8 mouse cellular contexts compared by ENCODE assay signal in genomic region chr3:58577067-58577503, GRCm38 (mm10). TPM values are rescaled to one million over a fixed set of nuclear protein-coding genes. Genes with fewer than 3 reads are reported as not detected.
DNase-seq lines count a peak whose midpoint lies in the region; ATAC-seq and TF ChIP-seq lines count a peak whose summit lies in the region.

No protein-coding gene starts in this region.

- ATAC-seq in kidney, embryonic 15.5 days (replicated peaks; ENCODE audit: low FRiP score) = peak; percentile 90
- peak; percentile 80 for ATAC-seq in liver, embryonic 16.5 days (ENCODE audit: low read depth)
- peak; percentile 84 for ATAC-seq in neural tube, embryonic 15.5 days (ENCODE audit: low FRiP score)

- no peaks in the 10 kb centered on the region for H3K27me3 ChIP-seq in testis, adult 2 months (ENCODE audit: control insufficient read depth, insufficient read depth, low read length)
- no peaks in the 10 kb centered on the region for H3K27me3 ChIP-seq in kidney, embryonic 15.5 days
- no peaks in the 10 kb centered on the region for H3K27me3 ChIP-seq in liver, embryonic 16.5 days (ENCODE audit: control insufficient read depth, insufficient read depth, low read depth, low read length)
- no peaks in the 10 kb centered on the region for H3K27me3 ChIP-seq in neural tube, embryonic 15.5 days (replicated peaks)

- H3K36me3 ChIP-seq in testis, adult 2 months (ENCODE audit: control insufficient read depth, insufficient read depth, low read length) = no peaks in the 10 kb centered on the region; the same call in 1 of the 2 replicates
- peaks cover 21% of the 10 kb centered on the region for H3K36me3 ChIP-seq in kidney, embryonic 15.5 days
- peaks cover 9% of the 10 kb centered on the region; the same call in 1 of the 2 replicates for H3K36me3 ChIP-seq in liver, embryonic 16.5 days (ENCODE audit: control insufficient read depth, insufficient read depth)
- H3K36me3 ChIP-seq in neural tube, embryonic 15.5 days = peaks cover 3% of the 10 kb centered on the region; the same call in 1 of the 2 replicates

- H3K9me3 ChIP-seq in kidney, embryonic 15.5 days (replicated peaks) = no peaks in the 10 kb centered on the region
- H3K9me3 ChIP-seq in liver, embryonic 16.5 days (replicated peaks; ENCODE audit: control insufficient read depth, low read length) = no peaks in the 10 kb centered on the region
- no peaks in the 10 kb centered on the region for H3K9me3 ChIP-seq in neural tube, embryonic 15.5 days (replicated peaks)

- no peak for DNase-seq in testis, postnatal 10 days (ENCODE audit: low spot score)
- DNase-seq in c-Kit-positive CD71-negative TER-119-negative erythroid progenitor cells, embryonic 14.5 days (ENCODE audit: low read depth) = peak; percentile 16
- DNase-seq in frontal cortex, postnatal 36 days (ENCODE audit: low spot score in 2 of 2) = peak; percentile 39 to 41
- no peak for DNase-seq in cerebellum, adult 9-10 months

- TF ChIP-seq POLR2A in testis, adult 2 months (IDR thresholded peaks at IDR 0.05; ENCODE audit: control insufficient read depth, low read depth, low read length) = no peak

- H3K9ac ChIP-seq in kidney, embryonic 15.5 days = peak overlapping the region; percentile 97
- H3K9ac ChIP-seq in liver, embryonic 16.5 days (ENCODE audit: low read depth, low read length) = peak overlapping the region; percentile 100
- peak overlapping the region; percentile 100 for H3K9ac ChIP-seq in neural tube, embryonic 15.5 days (replicated peaks)

- peak overlapping the region; percentile 93 for H3K27ac ChIP-seq in testis, adult 2 months (ENCODE audit: control insufficient read depth, insufficient read depth, low read depth, low read length)
- peak overlapping the region; percentile 100 for H3K27ac ChIP-seq in kidney, embryonic 15.5 days
- peak overlapping the region; percentile 98 for H3K27ac ChIP-seq in liver, embryonic 16.5 days (ENCODE audit: low read length)
- H3K27ac ChIP-seq in neural tube, embryonic 15.5 days (replicated peaks) = peak overlapping the region; percentile 99

- H3K4me2 ChIP-seq in kidney, embryonic 15.5 days = peak overlapping the region; percentile 56
- H3K4me2 ChIP-seq in liver, embryonic 16.5 days (ENCODE audit: low read depth, low read length) = peak overlapping the region; percentile 66
- peak overlapping the region; percentile 58 for H3K4me2 ChIP-seq in neural tube, embryonic 15.5 days

- no peak for TF ChIP-seq CTCF in testis, adult 2 months (IDR thresholded peaks at IDR 0.05; ENCODE audit: control insufficient read depth, insufficient read depth, insufficient replicate concordance, low read depth, low read length)

- peak overlapping the region; percentile 90 for H3K4me3 ChIP-seq in testis, adult 2 months (ENCODE audit: control insufficient read depth, low read depth, low read length)
- peak overlapping the region; percentile 92 for H3K4me3 ChIP-seq in kidney, embryonic 15.5 days (replicated peaks)
- peak overlapping the region; percentile 95 for H3K4me3 ChIP-seq in liver, embryonic 16.5 days (ENCODE audit: low read depth, low read length)
- peak overlapping the region; percentile 91 for H3K4me3 ChIP-seq in neural tube, embryonic 15.5 days (replicated peaks)

- WGBS in kidney, embryonic 15.5 days = under 1% methylated on average over 36 of the region's 36 CpGs
- under 1% methylated on average over 36 of the region's 36 CpGs for WGBS in liver, embryonic 16.5 days (ENCODE audit: insufficient replicate concordance)
- under 1% methylated on average over 36 of the region's 36 CpGs for WGBS in neural tube, embryonic 15.5 days

- H3K4me1 ChIP-seq in testis, adult 2 months (ENCODE audit: control insufficient read depth, insufficient read depth, low read length) = no peaks in the 10 kb centered on the region
- H3K4me1 ChIP-seq in kidney, embryonic 15.5 days = 0 out of 2 replicates have a peak, but pooled peaks cover 11% of the 10 kb centered on the region
- H3K4me1 ChIP-seq in liver, embryonic 16.5 days (ENCODE audit: control insufficient read depth, low read depth, low read length) = peaks cover 15% of the 10 kb centered on the region
- peaks cover 27% of the 10 kb centered on the region for H3K4me1 ChIP-seq in neural tube, embryonic 15.5 days

RNA-seq across cellular contexts. Expression of gene Selenot, which starts 0.6 kb away (rescaled TPM):
- polyA plus RNA-seq in testis, adult 2 months (2012; rRNA removed) = 28.2 and 36.5 TPM in 2 replicates
- polyA plus RNA-seq in kidney, embryonic 15.5 days (2015; fragmentation: Nextera tagmentation; extraction: Ambion mirVana) = 23.9 and 26.4 TPM in 2 replicates
- polyA plus RNA-seq in liver, embryonic 16.5 days (2015; fragmentation: Nextera tagmentation; extraction: Ambion mirVana) = 9.7 and 11.7 TPM in 2 replicates
- 25.5 and 27.2 TPM in 2 replicates for polyA plus RNA-seq in neural tube, embryonic 15.5 days (2015; fragmentation: Nextera tagmentation; extraction: Ambion mirVana)

RNA-seq across cellular contexts. Expression of gene Serp1, which starts 51.4 kb away (rescaled TPM):
- 28.0 and 30.4 TPM in 2 replicates for polyA plus RNA-seq in testis, adult 2 months (2012; rRNA removed)
- polyA plus RNA-seq in kidney, embryonic 15.5 days (2015; fragmentation: Nextera tagmentation; extraction: Ambion mirVana) = 139 and 150 TPM in 2 replicates
- 104 and 105 TPM in 2 replicates for polyA plus RNA-seq in liver, embryonic 16.5 days (2015; fragmentation: Nextera tagmentation; extraction: Ambion mirVana)
- polyA plus RNA-seq in neural tube, embryonic 15.5 days (2015; fragmentation: Nextera tagmentation; extraction: Ambion mirVana) = 57.8 and 77.5 TPM in 2 replicates

RNA-seq across cellular contexts. Expression of gene Eif2a, which starts 51.5 kb away (rescaled TPM):
- 3.8 and 4.7 TPM in 2 replicates for polyA plus RNA-seq in testis, adult 2 months (2012; rRNA removed)
- 56.3 and 58.0 TPM in 2 replicates for polyA plus RNA-seq in kidney, embryonic 15.5 days (2015; fragmentation: Nextera tagmentation; extraction: Ambion mirVana)
- polyA plus RNA-seq in liver, embryonic 16.5 days (2015; fragmentation: Nextera tagmentation; extraction: Ambion mirVana) = 22.2 and 23.1 TPM in 2 replicates
- polyA plus RNA-seq in neural tube, embryonic 15.5 days (2015; fragmentation: Nextera tagmentation; extraction: Ambion mirVana) = 34.3 and 41.8 TPM in 2 replicates

RNA-seq across cellular contexts. Expression of gene Erich6, which starts 59.9 kb away (rescaled TPM):
- 42.8 and 45.1 TPM in 2 replicates for polyA plus RNA-seq in testis, adult 2 months (2012; rRNA removed)
- polyA plus RNA-seq in kidney, embryonic 15.5 days (2015; fragmentation: Nextera tagmentation; extraction: Ambion mirVana) = not detected in 2 replicates
- polyA plus RNA-seq in liver, embryonic 16.5 days (2015; fragmentation: Nextera tagmentation; extraction: Ambion mirVana) = not detected in 2 replicates
- 0.18 TPM in 1 of 2 replicates, not detected in the other for polyA plus RNA-seq in neural tube, embryonic 15.5 days (2015; fragmentation: Nextera tagmentation; extraction: Ambion mirVana)

Comparison
In these comparisons a context has a peak if more than half of its experiments do, and no peak if none do; other contexts are left out.
1. DNase-seq: peak in c-Kit-positive CD71-negative TER-119-negative erythroid progenitor cells, embryonic 14.5 days (single experiment) and frontal cortex, postnatal 36 days (2 of 2); none in testis, postnatal 10 days (single experiment) and cerebellum, adult 9-10 months (single experiment).
2. Peak in every context shown above with its lines, with median percentiles within 50 percentile points of each other: H3K27ac ChIP-seq, H3K4me3 ChIP-seq, ATAC-seq, H3K4me2 ChIP-seq and H3K9ac ChIP-seq.